In genomic region chr9:119082656-119083430, GRCm38 (mm10) we compare ENCODE assay signal across 14 mouse cellular contexts. TPM values are rescaled to one million over a fixed set of nuclear protein-coding genes. Genes with fewer than 3 reads are reported as not detected.
DNase-seq lines count a peak whose midpoint lies in the region; ATAC-seq lines count a peak whose summit lies in the region.
"Had no signal": no experiment of that assay in that cellular context is flagged by ENCODE, and none has a peak within 500 bp of the region (broad histone marks: within the 10 kb centered on the region; RNA-seq: fewer than 3 reads in every experiment).

No protein-coding gene starts in this region.

- H3K27ac ChIP-seq in kidney, embryonic 14.5 days (ENCODE audit: low read depth, low read length): peak overlapping the region; percentile 55; the same call in 1 of the 2 replicates
- H3K27ac ChIP-seq in embryonic facial prominence, embryonic 11.5 days (replicated peaks; ENCODE audit: low read depth, low read length): peak overlapping the region; percentile 38; the same call in 1 of the 2 replicates
- H3K27ac ChIP-seq in hindbrain, embryonic 12.5 days: peak overlapping the region; percentile 79
- H3K27ac ChIP-seq in midbrain, embryonic 16.5 days (ENCODE audit: low read length): peak overlapping the region; percentile 51; the same call in 1 of the 2 replicates

- 0 out of 2 replicates have a peak, but pooled peaks have one; percentile 13 for ATAC-seq in kidney, embryonic 14.5 days (ENCODE audit: low FRiP score, low TSS enrichment)
- ATAC-seq in embryonic facial prominence, embryonic 11.5 days (replicated peaks; ENCODE audit: insufficient number of reproducible peaks, low FRiP score, low TSS enrichment, low read depth): no peak
- peak; percentile 14; the same call in 1 of the 2 replicates for ATAC-seq in hindbrain, embryonic 12.5 days (ENCODE audit: low FRiP score)
- ATAC-seq in midbrain, embryonic 16.5 days: no peak

- no peak overlapping the region for H3K4me3 ChIP-seq in kidney, embryonic 14.5 days (ENCODE audit: low read length)
- no peak overlapping the region for H3K4me3 ChIP-seq in embryonic facial prominence, embryonic 11.5 days (ENCODE audit: low read depth, low read length)
- no peak overlapping the region for H3K4me3 ChIP-seq in hindbrain, embryonic 12.5 days
- H3K4me3 ChIP-seq in midbrain, embryonic 16.5 days (ENCODE audit: low read depth, low read length): no peak overlapping the region

- H3K9me3 ChIP-seq in kidney, embryonic 14.5 days (ENCODE audit: control insufficient read depth, low read length): no peaks in the 10 kb centered on the region
- no peaks in the 10 kb centered on the region for H3K9me3 ChIP-seq in embryonic facial prominence, embryonic 11.5 days (replicated peaks; ENCODE audit: control insufficient read depth, low read length)
- no peaks in the 10 kb centered on the region for H3K9me3 ChIP-seq in hindbrain, embryonic 12.5 days (replicated peaks)
- no peaks in the 10 kb centered on the region for H3K9me3 ChIP-seq in midbrain, embryonic 16.5 days (replicated peaks; ENCODE audit: control insufficient read depth, low read length, poor library complexity, severe bottlenecking)

- H3K27me3 ChIP-seq in kidney, embryonic 14.5 days (ENCODE audit: control insufficient read depth, insufficient read depth, low read length): no peaks in the 10 kb centered on the region
- no peaks in the 10 kb centered on the region for H3K27me3 ChIP-seq in embryonic facial prominence, embryonic 11.5 days (ENCODE audit: control insufficient read depth, insufficient read depth, low read length)
- no peaks in the 10 kb centered on the region for H3K27me3 ChIP-seq in hindbrain, embryonic 12.5 days
- no peaks in the 10 kb centered on the region for H3K27me3 ChIP-seq in midbrain, embryonic 16.5 days (ENCODE audit: control insufficient read depth, insufficient read depth, low read depth, low read length)

- H3K9ac ChIP-seq in kidney, embryonic 14.5 days (ENCODE audit: low read depth, low read length): peak overlapping the region; percentile 8; the same call in 1 of the 2 replicates
- H3K9ac ChIP-seq in embryonic facial prominence, embryonic 11.5 days (replicated peaks; ENCODE audit: low read length): no peak overlapping the region
- peak overlapping the region; percentile 25; the same call in 1 of the 2 replicates for H3K9ac ChIP-seq in hindbrain, embryonic 12.5 days
- H3K9ac ChIP-seq in midbrain, embryonic 16.5 days (ENCODE audit: low read depth, low read length): no peak overlapping the region

- H3K4me1 ChIP-seq in kidney, embryonic 14.5 days (ENCODE audit: control insufficient read depth, insufficient read depth, low read length): peaks cover 21% of the 10 kb centered on the region
- peaks cover 6% of the 10 kb centered on the region for H3K4me1 ChIP-seq in embryonic facial prominence, embryonic 11.5 days (ENCODE audit: control insufficient read depth, insufficient read depth, low read length)
- H3K4me1 ChIP-seq in hindbrain, embryonic 12.5 days: peaks cover 38% of the 10 kb centered on the region
- peaks cover 5% of the 10 kb centered on the region for H3K4me1 ChIP-seq in midbrain, embryonic 16.5 days (ENCODE audit: control insufficient read depth, insufficient read depth, low read length)

- no peak overlapping the region for H3K4me2 ChIP-seq in kidney, embryonic 14.5 days (replicated peaks; ENCODE audit: low read depth, low read length)
- no peak overlapping the region for H3K4me2 ChIP-seq in embryonic facial prominence, embryonic 11.5 days (ENCODE audit: low read depth, low read length)
- H3K4me2 ChIP-seq in hindbrain, embryonic 12.5 days (replicated peaks): no peak overlapping the region
- no peak overlapping the region for H3K4me2 ChIP-seq in midbrain, embryonic 16.5 days (ENCODE audit: low read length)

- no peak for DNase-seq in kidney, adult 18-20 months
- no peak for DNase-seq in embryonic facial prominence, embryonic 11.5 days (ENCODE audit: low spot score)
- DNase-seq in left cerebral cortex, adult 8-10 months (ENCODE audit: low spot score in 2 of 2): no peak
- DNase-seq in gastrocnemius, adult 18-20 months (ENCODE audit: low spot score): no peak
- DNase-seq: adrenal gland, adult 2 months; cerebellum, adult 11 months; kidney, postnatal 25 days; lung, postnatal 4 days; thymus, postnatal 25 days had no signal

- WGBS in kidney, embryonic 14.5 days: 67% methylated on average over 7 of the region's 7 CpGs
- WGBS in embryonic facial prominence, embryonic 11.5 days: 51% methylated on average over 7 of the region's 7 CpGs
- WGBS in hindbrain, embryonic 12.5 days: 56% methylated on average over 7 of the region's 7 CpGs
- WGBS in midbrain, embryonic 16.5 days: 65% methylated on average over 7 of the region's 7 CpGs

- no peaks in the 10 kb centered on the region for H3K36me3 ChIP-seq in kidney, embryonic 14.5 days (ENCODE audit: control insufficient read depth, insufficient read depth, low read length)
- no peaks in the 10 kb centered on the region for H3K36me3 ChIP-seq in embryonic facial prominence, embryonic 11.5 days (replicated peaks; ENCODE audit: control insufficient read depth, insufficient read depth, low read depth, low read length)
- H3K36me3 ChIP-seq in hindbrain, embryonic 12.5 days: peaks cover 25% of the 10 kb centered on the region
- 0 out of 2 replicates have a peak, but pooled peaks cover 2% of the 10 kb centered on the region for H3K36me3 ChIP-seq in midbrain, embryonic 16.5 days (ENCODE audit: control insufficient read depth, insufficient read depth, low read length)

RNA-seq across cellular contexts. Expression of gene Plcd1, which starts 10.5 kb away (rescaled TPM):
- polyA plus RNA-seq in kidney, embryonic 14.5 days (2014; fragmentation: Nextera tagmentation; extraction: Ambion mirVana): 18.5 and 18.7 TPM in 2 replicates
- 20.1 and 21.5 TPM in 2 replicates for polyA plus RNA-seq in embryonic facial prominence, embryonic 11.5 days (2014; fragmentation: Nextera tagmentation; extraction: Ambion mirVana)
- polyA plus RNA-seq in hindbrain, embryonic 12.5 days (2016; fragmentation: Nextera tagmentation; extraction: Ambion mirVana): 33.7 and 35.6 TPM in 2 replicates
- polyA plus RNA-seq in midbrain, embryonic 16.5 days (2015; fragmentation: Nextera tagmentation; extraction: Ambion mirVana): 15.9 and 16.9 TPM in 2 replicates
- total RNA-seq in left cerebral cortex, adult 8-10 months (2022): 10 to 100 TPM; 13.4 to 15.3 (median 14.4) TPM
- 1 to 10 TPM; 5.5 to 6.3 TPM for total RNA-seq in gastrocnemius, adult 18-20 months (2021)
- total RNA-seq: MEL had no signal

RNA-seq across cellular contexts. Expression of gene Dlec1, which starts 19.4 kb away (rescaled TPM):
- polyA plus RNA-seq in kidney, embryonic 14.5 days (2014; fragmentation: Nextera tagmentation; extraction: Ambion mirVana): 2.4 and 3.2 TPM in 2 replicates
- 0.69 and 1.5 TPM in 2 replicates for polyA plus RNA-seq in embryonic facial prominence, embryonic 11.5 days (2014; fragmentation: Nextera tagmentation; extraction: Ambion mirVana)
- polyA plus RNA-seq in hindbrain, embryonic 12.5 days (2016; fragmentation: Nextera tagmentation; extraction: Ambion mirVana): 1.4 and 1.9 TPM in 2 replicates
- 1.5 and 1.9 TPM in 2 replicates for polyA plus RNA-seq in midbrain, embryonic 16.5 days (2015; fragmentation: Nextera tagmentation; extraction: Ambion mirVana)
- 1 to 10 TPM; 1.7 to 8.5 (median 2.7) TPM for total RNA-seq in left cerebral cortex, adult 8-10 months (2022)
- total RNA-seq in gastrocnemius, adult 18-20 months (2021): not detected
- total RNA-seq: MEL; neutrophil, adult 5-6 weeks had no signal

RNA-seq across cellular contexts. Expression of gene Vill, which starts 30.3 kb away (rescaled TPM):
- 26.6 and 40.4 TPM in 2 replicates for polyA plus RNA-seq in kidney, embryonic 14.5 days (2014; fragmentation: Nextera tagmentation; extraction: Ambion mirVana)
- 15.5 and 19.2 TPM in 2 replicates for polyA plus RNA-seq in embryonic facial prominence, embryonic 11.5 days (2014; fragmentation: Nextera tagmentation; extraction: Ambion mirVana)
- 13.8 and 14.9 TPM in 2 replicates for polyA plus RNA-seq in hindbrain, embryonic 12.5 days (2016; fragmentation: Nextera tagmentation; extraction: Ambion mirVana)
- polyA plus RNA-seq in midbrain, embryonic 16.5 days (2015; fragmentation: Nextera tagmentation; extraction: Ambion mirVana): 2.9 and 3.7 TPM in 2 replicates
- total RNA-seq in left cerebral cortex, adult 8-10 months (2022): 1 to 10 TPM; 5.3 to 7.6 (median 7.3) TPM
- total RNA-seq in gastrocnemius, adult 18-20 months (2021): under 1 TPM in 1 of 2 experiments, not detected in 1; 0.23 TPM

Comparison
In these comparisons a context has a peak if more than half of its experiments do, and no peak if none do; other contexts are left out.
1. ATAC-seq: peak in kidney, embryonic 14.5 days (single experiment) and hindbrain, embryonic 12.5 days (single experiment); none in embryonic facial prominence, embryonic 11.5 days (single experiment) and midbrain, embryonic 16.5 days (single experiment).
2. H3K9ac ChIP-seq: peak in kidney, embryonic 14.5 days (single experiment) and hindbrain, embryonic 12.5 days (single experiment); none in embryonic facial prominence, embryonic 11.5 days (single experiment) and midbrain, embryonic 16.5 days (single experiment).
3. Peak in every context shown above with its lines, with median percentiles within 50 percentile points of each other: H3K27ac ChIP-seq.